Mouse (Mus musculus) bone marrow, adult 2 months (tissue): ENCODE results near the gene Mfap3l.

ENCODE experiments used
- CTCF ChIP-seq: fragments of 200-500 bp; IDR thresholded peaks from 2 replicates; pipeline ENCODE4 v1.5.1; 2011; ENCODE audit warnings: low read length, control low read depth; ENCODE audit not compliant: control insufficient read depth, insufficient read depth
- POLR2A ChIP-seq: fragments of 200-500 bp; IDR thresholded peaks from 2 replicates; pipeline ENCODE4 v1.6.1; 2011; ENCODE audit warnings: low read depth, mild to moderate bottlenecking, control low read depth, low read length, borderline replicate concordance; ENCODE audit not compliant: control insufficient read depth

DNA sequence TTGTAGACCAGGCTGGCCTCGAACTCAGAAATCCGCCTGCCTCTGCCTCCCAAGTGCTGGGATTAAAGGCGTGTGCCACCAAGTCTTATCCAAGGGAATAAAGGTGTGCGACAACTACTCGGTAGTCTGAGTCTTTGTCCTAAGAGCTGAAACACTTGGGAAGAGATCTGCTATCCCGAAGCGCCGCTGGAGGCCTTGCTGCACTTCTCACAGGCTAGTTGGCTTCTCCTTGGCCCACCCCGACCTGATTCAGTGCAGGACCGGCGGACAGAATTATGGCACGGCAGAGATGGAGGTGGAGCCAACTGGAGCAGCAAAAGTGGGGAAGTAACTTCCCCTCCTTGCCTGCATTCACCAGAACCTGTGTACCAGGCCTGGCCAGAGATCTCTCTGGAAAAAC lies 10.6 kb upstream of the Mfap3l start:
- TF ChIP-seq CTCF (no peak), POLR2A (no peak)
